Mouse (Mus musculus) left cerebral cortex, adult 9 months (tissue): ENCODE results near the gene Wbp4.
"Not testable (repeated sequence)": the region's sequence is repeated elsewhere in the genome, so short reads cannot be mapped to it uniquely, and the experiment has no call there.

Source experiments
- DNase-seq, 2 experiments: peaks; one replicate each; pipeline ENCODE4 v3.0.0; 2022; ENCODE audit warnings: low spot score in 2 of 2

Gene Wbp4

DNA sequence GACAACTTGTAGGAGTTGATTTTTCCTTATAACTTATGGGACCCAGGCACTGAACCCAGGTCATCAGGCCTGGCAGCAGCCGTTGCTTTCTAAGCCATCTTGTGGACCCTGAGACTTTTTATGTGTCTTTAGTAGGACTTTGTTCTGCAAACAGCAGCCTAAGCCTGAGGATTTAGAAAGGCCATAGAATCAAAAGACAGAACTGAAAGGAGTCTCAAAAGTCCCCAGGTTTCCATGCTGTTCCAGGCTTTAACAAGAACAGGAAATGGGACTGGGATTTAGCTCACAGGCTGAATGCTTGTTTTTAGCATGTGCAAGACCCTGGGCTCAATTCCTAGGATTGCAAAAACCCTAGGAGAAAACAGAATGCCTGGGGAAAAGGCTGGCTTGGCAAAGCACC lies 26.5 kb upstream of the Wbp4 start:
- no peak for DNase-seq

DNA sequence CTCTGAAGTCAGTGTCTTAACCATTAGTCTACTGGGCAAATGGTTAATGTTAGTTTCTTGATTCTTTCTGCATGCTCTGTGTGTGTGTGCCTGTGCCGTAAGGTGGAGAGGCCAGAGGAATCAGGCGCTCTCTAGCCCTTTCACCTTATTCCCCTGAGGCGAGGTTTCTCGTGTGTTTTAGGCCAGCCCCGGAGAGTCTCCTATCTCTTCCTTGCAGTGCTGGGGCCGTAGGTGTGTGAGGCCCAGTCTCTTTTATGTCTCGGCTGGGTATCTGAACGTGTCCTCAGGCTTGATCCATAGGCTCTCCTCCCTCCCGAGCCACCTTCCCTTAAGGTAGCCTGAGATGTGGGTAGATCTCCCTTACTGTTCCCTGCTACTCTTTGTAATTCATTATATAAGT lies 24.9 kb upstream of the Wbp4 start:
- DNase-seq, result no peak

DNA sequence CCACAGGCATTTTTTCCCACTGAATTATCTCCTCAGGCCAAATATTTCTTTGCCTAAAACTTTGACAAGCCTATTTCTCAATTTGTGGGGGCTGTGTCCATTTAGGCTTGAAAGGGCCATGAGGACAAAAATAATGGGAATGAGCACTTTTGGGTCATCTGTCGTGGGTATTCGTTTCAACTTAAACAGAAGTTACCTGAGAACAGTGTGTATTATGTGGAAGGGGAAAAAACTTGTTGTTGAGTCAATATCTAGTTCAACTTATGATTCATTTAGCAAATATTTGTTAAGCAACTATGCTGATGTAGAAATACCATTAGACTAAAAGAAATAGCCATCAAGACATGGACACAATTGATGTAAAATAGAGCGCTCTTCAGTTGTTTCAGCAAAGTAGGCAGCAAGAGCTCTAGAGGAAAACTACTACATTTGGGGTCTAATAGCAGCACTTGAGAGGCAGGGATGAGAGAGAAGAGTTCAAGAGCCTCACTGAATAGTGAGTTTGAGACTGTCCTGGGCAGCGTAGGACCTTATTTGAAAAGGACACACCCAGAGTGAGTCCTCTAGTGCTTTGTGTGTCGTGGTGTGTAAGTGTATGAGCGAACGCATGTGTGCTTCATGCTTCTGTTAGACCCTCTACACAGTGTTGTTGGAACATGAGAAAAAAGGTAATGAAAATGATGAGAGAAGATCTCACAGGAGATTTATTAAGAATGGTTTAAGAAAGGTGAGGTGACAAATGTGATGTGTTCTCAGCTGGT lies 23.1 kb upstream of the Wbp4 start:
- DNase-seq, result no peak

DNA sequence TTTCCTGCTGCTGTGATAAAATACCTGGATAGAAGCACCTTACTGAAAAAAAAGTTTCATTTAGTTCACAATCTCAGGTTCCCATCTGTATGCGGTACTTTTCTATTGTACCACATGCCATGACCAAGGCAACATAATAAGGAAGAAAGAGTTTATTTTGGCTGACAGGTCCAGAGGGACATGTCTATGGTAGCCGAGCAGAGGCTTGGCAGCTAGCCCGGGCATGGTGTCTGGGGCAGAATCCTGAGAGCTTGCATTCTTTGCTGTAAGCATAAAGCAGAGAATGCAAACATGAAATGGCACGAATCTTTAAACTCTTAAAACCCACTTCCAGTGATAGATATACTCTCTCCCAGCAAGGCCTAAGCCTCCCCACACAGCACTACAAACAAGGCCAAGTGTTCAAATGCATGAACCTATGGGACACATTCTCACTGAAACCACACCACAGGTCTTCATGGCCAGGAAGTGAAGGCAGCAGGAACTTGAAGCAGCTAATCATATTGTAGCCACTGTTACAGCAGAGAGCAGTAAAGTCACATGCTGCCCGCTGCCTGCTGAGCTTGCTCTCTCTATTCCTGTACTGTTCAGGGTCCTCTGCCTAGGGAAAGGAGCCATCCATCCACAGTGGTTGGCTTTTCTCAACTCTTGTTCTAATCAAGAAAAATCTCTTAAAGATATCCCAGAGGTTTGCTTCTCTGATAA lies 22.2 kb upstream of the Wbp4 start:
- DNase-seq, result no peak

DNA sequence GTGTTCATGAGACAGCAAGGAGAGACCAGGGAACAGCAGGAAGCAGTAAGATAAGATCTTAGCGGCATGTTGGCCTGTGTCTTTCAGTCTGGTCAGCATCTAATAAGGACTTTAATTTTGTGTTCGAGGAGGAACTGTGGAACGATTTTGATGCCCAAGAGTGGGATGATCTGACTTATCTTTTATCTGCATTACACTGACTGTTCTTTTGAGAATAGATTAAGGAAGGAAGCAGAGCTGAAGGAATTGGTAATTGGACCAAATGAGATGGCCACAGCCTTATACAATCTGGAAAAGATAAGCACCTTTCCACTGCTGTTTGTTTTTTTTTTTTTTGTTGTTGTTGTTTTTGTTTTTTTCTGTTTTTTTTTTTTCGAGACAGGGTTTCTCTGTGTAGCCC lies 19.4 kb upstream of the Wbp4 start:
- DNase-seq, result no peak

DNA sequence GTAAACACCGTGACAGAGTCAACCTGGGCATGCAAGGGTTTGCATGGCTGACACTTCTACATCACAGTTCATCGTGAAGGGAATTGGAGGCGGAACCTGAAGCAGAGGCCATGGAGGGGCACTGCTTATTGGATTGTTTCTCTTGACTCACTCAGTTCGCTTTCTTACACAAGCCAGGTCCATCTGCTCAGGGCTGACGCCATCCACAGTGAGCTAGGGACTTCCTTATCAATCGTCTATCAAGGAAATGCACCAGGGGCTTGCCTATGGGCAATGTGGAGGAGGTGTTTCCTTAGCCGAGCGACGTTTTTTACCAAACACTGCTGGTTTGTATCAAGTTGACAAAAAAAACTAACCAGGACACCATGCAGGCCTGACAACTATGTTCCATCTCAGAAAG lies 18.0 kb upstream of the Wbp4 start:
- DNase-seq, result no peak

DNA sequence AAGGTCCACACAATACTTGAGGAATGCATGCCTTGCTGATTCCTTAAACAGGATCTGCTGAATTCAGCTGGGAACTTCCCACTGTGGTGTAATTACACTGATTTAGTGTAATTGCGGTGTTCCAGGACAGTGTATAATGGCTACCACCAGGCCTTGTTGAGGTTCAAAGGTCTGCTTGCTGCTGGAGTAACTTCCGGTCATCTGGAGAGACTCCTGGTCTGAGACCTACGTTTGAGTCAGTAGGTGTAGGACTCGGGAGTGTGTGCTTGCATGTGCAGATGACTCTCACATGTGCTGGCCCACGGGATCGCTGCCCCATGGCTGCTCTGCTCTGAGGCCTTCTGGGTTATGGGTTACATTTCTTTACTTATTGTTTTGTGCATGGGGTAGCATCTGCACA lies 13.0 kb upstream of the Wbp4 start:
- DNase-seq, result no peak

DNA sequence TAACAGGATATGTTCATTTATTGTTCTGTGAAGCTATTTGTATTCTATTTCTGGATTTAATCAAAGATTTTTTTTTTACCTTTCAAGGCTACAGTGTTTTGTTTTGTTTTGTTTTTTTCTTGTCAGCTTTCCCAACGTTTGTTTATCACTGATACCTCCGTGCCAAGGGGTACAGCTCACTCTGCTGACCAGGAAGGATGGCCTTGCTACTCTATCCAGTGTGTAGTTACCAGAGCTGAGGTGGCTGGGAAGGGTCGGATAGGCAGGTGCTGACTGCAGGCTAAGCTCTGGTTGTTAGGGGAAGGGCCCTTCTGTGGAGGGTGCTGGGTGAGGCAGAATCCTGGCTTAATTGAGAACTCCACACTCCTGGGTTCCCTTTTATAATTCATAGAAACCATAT lies 8.9 kb upstream of the Wbp4 start:
- DNase-seq, result no peak

DNA sequence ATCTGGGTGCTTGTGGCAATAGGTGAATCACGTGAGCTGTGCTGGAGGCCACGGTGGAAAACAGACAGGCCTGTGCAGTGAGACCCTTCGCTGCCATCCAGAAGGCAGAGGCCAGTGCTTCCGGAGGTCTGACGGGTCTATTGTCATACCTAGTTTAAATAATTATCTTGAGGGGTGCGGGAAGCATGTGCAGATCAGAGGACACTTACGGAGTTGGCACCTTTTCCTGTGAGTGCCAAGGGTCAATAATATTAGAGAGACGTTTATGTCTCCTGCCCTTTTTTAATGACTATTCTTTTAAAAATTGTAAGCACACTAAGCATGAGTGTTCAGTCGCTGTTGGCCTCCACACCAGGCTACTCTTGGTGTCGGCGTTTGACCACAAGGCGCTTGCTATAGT lies 7.8 kb upstream of the Wbp4 start:
- no peak for DNase-seq

DNA sequence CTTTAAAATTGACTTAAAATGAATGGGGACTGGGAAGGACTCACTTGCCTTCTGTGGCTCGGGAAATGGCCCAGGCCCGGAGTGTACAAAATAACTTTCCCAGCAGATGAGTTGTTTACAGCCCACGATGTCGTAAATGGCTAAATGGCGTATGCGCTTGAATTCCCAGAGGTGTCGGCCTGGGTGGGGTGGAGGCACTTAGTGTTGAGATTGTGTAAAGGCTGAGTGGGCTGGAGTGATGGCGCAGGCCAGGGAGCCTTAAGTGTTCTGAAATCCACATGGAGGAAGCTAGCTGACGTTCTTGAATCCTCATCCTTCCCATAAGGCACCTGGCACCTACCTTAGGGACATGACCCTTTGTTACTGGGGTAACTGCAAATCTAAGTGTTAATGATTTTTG lies 7.2 kb upstream of the Wbp4 start:
- no peak for DNase-seq

DNA sequence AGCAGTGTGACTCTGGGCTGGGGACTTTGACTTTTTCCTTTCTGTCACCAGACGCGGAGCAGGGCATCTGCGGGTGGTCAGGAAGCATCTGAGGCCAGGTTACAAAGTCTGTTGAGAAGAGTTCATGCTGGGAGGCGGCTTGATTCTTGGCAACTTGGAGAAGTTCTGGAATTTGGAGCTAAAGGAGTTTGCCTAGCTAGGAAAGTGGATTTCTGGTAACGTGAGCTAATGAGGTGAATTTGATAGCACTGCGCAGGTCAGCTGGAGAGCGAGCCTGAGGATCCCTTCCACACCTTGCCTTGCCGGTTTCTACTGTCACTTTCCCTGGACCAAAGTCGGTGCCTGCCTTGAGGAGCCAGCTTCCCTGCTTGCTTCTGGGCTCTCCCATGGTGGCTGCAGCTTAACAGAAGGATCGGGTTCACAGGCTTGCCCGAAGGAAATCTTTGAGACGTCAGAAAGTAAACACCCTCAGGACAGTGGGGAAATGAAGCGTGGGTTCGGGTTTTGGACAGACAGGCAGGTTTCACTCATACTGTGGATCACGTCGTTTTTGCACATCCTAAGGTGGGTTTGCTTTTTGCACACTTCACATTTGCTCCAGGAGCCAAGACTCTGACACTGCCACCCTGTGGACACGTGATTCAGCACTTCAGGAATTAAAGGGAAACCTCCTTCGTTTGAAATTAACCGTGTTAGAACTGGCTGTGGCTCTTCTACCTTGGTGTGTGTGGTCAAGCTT lies 5.8 kb upstream of the Wbp4 start:
- DNase-seq, result peak in 1 of 2 experiments; percentile 46

DNA sequence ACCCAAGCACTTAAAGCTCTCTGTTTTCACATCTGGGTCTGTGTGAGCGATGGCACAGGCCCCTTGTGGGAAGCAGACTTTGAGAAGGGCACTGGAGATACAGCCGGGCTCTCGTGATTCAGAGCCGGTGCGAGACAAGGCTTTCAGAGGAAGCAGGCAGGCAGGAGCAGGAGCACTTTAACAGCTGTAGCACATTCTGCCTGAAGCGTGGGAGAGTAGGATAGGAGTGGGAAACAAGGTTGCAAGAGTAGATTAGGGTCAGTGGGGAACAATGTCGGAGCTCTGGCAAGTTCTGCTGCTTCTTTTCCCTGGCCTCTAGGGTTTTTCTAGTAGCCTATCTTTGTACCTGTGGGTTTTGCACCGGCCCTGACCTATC lies 5.3 kb upstream of the Wbp4 start:
- no peak for DNase-seq

DNA sequence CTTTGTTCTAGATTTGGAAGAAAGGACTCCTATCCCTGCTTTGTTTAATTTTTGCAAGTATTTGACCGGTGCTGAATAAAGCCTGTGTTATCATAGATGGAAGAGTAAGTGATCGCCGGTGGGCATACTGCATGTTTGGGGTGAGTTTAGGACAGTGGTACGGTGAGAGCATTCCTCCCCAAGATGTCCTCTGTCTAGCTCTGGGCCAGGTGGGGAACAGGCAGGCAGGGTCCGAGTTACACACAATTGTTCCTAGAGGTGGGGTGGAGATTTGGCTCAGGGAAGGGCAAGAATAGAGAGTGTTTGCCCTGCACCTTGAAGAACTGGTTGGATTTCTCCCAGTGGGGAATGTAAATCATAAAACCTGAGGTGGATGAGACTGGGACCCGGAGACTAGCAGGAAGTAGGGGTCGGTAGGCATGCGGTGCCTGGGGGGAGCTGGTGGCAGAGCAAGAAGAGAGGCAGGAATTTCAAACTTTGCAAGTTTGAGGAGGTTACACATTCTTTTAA lies 2.3 kb upstream of the Wbp4 start:
- DNase-seq, result no peak

DNA sequence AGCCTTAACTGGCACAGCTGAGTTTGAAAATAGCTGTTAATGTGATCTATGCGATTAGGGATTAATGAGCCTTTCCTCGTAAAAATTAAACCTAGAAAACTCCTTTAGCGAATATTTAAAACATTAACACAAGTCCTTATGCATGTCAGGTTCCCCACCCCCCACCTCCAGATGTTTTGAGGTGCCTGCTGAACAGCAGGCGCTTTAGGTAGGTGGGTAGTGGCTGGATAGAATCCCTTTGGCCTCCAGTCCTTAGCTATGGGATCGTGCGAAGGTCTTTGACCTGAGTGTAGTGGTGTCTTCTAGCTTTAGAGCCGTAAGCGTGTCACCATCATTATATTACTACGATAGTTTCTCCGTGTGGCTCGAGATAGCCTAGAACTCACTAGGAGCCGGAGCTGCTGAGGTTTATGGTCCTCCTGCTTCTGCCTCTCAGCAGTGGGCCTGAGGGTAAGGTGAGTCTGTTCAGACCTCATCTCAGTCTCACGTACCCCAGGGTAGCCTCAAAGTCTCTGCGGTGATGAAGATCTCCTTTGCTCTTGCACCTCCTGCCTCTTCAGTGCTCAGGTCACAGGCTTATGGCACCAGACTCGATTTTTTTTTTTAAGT lies 1.5 kb upstream of the Wbp4 start:
- DNase-seq, result no peak

DNA sequence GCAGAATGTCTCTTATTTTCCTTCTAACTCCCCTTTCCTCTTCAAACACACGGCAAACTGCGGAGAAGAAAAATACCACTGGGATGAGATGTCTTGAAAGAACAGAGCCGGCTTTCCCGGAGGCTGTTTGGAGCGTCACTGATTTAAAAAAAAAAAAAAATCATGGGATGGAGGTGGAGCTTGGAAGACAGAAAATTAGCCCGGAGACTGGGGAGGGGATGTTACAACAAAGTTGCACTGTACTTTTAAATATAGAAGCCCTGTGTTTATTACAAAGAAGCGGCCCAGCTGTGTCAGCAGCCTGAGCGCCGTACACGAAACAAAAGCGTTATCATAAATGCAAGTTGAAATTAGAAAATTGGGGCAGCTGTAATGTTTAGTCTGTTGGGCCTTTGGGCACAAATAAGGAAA lies 936 bp upstream of the Wbp4 start:
- peak in 1 of 2 experiments; percentile 50 for DNase-seq

DNA sequence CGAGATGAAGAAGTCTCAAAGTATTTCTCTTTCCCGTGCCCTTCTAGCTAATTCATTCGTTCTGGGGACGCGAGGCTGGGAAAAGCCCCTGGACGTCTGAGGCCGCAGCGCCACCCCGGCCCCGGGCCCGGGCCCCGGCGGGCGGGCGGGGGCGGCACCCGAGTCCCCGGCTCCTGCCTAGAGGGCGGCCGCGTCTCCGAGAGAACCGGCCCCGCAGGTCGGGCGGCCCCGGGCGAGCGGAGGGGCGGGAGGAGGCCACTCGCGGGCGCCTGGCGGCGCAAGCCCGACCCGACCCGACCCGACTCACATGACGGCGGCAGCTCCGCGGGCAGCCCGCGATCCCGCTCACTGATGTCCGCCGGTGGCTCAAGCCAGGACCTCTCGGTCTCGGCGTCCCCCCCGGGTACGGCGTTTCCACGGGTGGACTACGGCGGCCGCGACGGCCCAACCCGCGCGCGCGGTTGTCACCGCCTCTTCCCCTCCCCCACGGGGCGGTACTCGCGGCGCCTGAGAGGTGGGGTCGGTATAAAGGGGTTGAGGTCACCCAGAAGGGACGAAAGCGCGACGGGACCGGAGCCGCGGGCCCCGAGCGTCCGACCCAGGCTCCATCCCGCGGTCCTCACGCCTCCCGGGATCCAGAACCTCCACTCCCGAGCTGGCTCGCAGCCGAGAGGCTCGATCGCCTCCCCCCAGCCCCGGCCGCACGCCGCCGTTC lies 539 bp downstream of the Wbp4 start, which contains the start of gene Elf1:
TSS of gene Elf1 (plus strand) at position 571 of the 715 bp plus-strand sequence.
- peak; percentile 86 to 94 for DNase-seq

DNA sequence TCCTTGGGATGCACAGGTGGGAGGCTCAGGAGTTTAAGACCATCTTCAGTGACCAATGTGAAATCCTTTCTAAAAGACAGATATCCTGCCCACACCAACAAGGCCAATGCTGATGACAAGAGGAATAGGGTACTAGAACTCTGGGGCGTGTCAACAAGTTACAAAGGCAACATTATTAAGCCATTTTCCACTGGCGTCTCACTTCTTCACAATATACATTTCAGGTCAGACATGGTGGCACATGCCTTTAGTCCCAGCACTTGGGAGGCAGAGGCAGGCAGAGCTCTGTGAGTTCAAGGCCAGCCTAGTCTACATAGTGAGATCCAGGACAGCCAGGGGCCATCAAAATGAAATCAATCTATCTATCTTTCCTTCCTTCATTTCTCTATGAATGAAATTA lies 7.9 kb downstream of the Wbp4 start:
- no peak for DNase-seq

DNA sequence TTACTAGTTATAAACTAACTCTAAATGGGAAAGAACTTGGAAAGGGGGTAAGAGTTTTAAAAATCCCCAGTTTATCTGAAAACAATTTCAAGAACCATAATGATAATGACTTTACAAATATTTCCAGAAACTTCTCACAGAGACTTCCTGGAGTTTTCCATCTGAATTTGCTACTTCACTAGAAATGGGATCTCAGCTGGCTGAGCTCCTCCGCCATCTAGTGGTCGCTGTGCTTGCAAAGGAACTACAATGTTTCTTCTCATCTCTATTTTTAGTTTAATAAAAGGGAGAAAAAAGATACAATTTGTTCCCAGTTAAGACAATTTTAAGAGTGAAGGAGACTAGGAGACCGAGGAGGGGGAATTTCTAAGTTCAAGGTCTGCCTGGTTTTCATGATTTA lies 13.7 kb downstream of the Wbp4 start:
- peak in 1 of 2 experiments; percentile 66 for DNase-seq

DNA sequence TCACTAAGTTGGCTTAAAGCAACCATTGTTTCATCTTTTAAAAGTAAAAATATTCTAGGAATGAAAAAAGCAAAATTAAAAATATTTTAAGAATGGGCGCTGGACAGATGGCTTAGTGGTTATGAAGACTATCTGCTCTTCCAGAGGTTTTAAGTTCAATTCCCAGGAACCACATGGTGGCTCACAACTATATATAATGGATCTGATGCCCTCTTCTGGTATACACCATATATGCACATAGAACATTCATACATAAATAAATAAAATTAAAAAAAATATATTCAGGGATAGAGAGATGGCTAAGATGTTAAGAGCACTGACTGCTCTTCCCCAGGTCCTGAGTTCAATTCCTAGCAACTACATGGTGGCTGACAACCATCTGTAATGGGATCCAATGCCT lies 15.7 kb downstream of the Wbp4 start:
- DNase-seq, result no peak

DNA sequence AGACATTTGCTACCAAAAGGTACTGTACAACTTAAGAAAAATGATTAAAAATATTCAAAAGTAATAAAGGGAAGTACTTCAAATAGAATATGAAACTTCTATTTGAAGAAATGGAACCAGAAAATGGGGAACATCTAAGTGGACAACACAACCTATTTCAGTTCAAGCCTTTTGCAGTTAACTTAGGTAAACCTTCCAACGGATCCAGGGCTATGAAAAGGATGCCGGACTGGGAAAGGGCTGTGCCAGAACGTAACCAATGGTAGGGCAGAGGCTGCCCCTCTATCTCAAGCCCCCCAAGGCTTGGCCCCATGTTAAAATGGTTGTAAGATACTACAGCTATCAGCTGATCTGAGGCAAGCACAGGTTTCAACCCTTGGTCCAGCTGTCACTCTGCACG lies 20.3 kb downstream of the Wbp4 start:
- no peak for DNase-seq

DNA sequence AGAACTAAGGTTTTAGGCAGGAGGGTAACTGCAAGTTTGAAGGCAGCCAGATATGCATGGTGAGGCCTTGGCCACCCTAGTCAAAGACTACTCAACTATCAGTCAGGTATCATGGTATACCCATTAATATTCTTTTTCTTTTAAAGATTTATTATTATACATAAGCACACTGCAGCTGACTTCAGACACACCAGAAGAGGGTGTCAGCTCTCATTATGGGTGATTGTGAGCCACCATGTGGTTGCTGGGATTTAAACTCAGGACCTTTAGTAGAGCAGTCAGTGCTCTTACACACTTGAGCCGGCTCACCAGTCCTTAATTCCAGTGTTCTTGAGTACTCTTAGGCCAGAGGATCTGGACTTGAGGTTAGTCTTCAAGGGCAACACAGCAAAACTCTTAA lies 20.9 kb downstream of the Wbp4 start:
- no peak for DNase-seq

DNA sequence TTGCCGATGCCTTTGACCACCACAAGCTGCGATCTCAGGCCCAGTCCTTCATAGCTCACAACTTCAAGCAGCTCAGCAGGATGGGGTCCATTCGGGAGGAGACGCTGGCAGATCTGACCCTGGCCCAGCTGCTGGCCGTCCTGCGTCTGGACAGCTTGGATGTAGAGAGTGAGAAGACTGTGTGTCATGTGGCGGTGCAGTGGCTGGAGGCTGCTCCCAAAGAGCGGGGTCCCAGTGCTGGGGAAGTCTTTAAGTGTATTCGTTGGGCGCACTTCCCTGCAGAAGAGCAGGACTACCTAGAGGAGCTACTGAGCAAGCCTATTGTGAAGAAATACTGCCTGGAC lies 28.8 kb downstream of the Wbp4 start:
- DNase-seq, result not testable (repeated sequence)
